Mouse (Mus musculus) lung, adult 2 months (tissue): ENCODE results near the gene Rpap3. TPM values are rescaled to one million over a fixed set of nuclear protein-coding genes. Genes with fewer than 3 reads are reported as not detected.

Source experiments
- DNase-seq: peaks from one replicate; pipeline ENCODE4 v3.0.0; 2022
- H3K4me1 ChIP-seq: fragments of 200-500 bp; 2 replicates; pipeline ENCODE4 v1.6.1; 2011; ENCODE audit warnings: low read length; ENCODE audit not compliant: control insufficient read depth, insufficient read depth
- H3K4me3 ChIP-seq: fragments of 200-500 bp; replicated peaks from 2 replicates; pipeline ENCODE3; 2011; ENCODE audit warnings: low read depth, mild to moderate bottlenecking, control low read depth, low read length; ENCODE audit errors: extremely low read depth
- CTCF ChIP-seq: fragments of 200-500 bp; IDR thresholded peaks from 2 replicates; pipeline ENCODE4 v1.5.1; 2011; ENCODE audit warnings: mild to moderate bottlenecking, low read length, control low read depth; ENCODE audit not compliant: insufficient read depth
- POLR2A ChIP-seq: fragments of 200-500 bp; IDR thresholded peaks from 2 replicates; pipeline ENCODE4 v1.6.1; 2011; ENCODE audit warnings: low read depth, mild to moderate bottlenecking, control low read depth, low read length, borderline replicate concordance; ENCODE audit errors: extremely low read depth
- WGBS: fragments of 180-500 bp; shearing (Covaris S2); methylation state at CpG from one replicate; pipeline ENCODE4 v1.1.7; 2018; 5-methylcytosine and 5-hydroxymethylcytosine counted together
- polyA plus RNA-seq: library from polyadenylated mRNA; depleted of rRNA; stranded (reverse); fragments of >200 nt; gene quantifications from 2 replicates; pipeline ENCODE4 v1.2.3, GENCODE M21; 2012

Rpap3 gene
- polyA plus RNA-seq, 1 experiment, result 5.0 TPM

DNA sequence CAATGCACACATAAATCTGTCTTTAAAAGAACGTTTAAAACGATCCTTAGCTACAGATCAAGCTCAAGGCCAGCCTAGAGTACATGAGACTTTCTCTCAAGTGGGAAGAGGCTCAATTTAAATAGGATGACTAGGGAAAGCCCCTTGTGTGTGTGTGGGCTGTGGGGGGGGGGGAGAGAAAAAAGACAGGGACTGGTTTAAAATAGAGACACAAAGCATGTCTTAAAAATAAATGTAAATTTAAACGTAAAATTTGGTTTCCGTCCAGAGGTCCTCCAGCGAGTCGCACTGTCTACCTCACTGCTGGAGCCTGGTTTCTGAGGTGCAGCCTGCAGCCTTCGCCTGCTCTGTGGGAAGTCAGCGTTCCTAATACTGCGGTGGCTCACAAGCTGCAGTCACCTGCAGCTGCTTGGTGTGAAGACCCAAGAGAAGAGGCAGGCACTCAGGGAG, 34.7 kb upstream of the Rpap3 start:
- DNase-seq, result no peak
- no peak overlapping the region for H3K4me3 ChIP-seq
- no peaks in the 10 kb centered on the region; the same call in 1 of the 2 replicates for H3K4me1 ChIP-seq
- WGBS, result 77% methylated on average over 9 of the region's 9 CpGs
- no peak for TF ChIP-seq POLR2A
- no peak for TF ChIP-seq CTCF

DNA sequence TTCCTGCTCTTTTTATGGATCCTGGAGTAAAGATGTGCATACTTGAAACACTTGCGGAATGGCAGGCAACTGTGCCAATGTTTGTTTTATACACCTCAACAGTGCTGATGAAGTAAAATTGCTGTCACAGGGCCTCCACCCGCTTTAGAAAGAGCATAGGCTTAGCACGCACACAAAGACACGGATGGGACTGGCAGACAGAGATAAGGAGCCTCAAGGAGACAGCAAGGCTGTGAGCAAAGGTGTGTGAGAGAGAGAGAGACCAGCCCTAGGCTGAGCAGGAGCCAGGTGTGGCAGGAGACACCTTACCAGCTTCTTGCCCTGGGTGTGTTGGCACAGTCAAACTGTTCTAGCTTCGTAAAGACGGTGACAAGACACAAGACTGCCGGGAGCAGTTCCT, 33.3 kb upstream of the Rpap3 start:
- no peak overlapping the region for H3K4me3 ChIP-seq
- no peak for DNase-seq
- TF ChIP-seq CTCF (no peak), POLR2A (no peak)
- no peaks in the 10 kb centered on the region for H3K4me1 ChIP-seq
- 72% methylated on average over 7 of the region's 7 CpGs for WGBS

DNA sequence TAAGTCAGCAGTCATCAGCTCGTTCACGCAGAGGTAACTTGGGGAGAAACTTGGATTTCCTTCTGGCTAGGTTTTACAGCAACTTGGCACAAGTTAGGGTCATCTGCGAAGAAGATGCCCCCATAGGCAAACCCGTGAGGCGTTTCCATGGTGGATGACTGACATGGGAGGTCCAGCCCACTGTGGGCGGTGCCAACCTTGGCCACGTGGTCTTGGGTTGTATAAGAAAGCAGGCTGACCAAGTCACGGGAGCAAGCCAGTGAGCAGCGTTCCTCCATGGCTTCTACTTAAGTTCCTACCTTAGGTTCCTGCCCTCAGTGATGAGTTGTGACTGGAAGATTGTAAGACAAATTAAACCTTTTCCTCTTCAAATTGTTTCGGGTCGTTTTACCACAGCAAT, 26.4 kb upstream of the Rpap3 start:
- Histone ChIP-seq H3K4me1 (no peaks in the 10 kb centered on the region), H3K4me3 (no peak overlapping the region)
- WGBS, result 87% methylated on average over 11 of the region's 11 CpGs
- TF ChIP-seq CTCF, result no peak
- TF ChIP-seq POLR2A, result no peak
- DNase-seq, result no peak

DNA sequence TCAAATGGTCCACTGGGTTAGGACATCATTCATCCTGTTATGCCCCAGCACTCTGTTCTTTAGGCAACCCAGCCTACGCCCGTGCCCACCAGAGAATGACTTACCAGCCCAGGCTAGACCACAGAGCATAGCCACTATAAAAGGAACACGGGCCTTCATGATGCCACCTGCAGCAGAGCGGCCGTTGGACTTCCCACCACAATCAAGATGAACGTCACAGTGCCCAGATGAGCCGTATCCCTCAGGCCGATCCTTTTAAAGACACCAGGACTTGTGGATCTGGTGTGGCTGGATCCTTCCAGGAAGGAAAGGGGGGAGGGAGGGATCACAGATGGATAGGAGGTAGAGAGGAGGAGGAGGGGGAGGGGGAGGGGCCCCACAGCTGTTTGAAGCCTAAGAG, 25.5 kb upstream of the Rpap3 start, which contains the start of gene Endou:
Gene Endou (minus strand): TSS at position 229 of the 400 bp plus-strand sequence.
- no peak for TF ChIP-seq POLR2A
- WGBS, result 79% methylated on average over 8 of the region's 8 CpGs
- no peaks in the 10 kb centered on the region for H3K4me1 ChIP-seq
- no peak for DNase-seq
- no peak within 1 kb of the TSS for H3K4me3 ChIP-seq

DNA sequence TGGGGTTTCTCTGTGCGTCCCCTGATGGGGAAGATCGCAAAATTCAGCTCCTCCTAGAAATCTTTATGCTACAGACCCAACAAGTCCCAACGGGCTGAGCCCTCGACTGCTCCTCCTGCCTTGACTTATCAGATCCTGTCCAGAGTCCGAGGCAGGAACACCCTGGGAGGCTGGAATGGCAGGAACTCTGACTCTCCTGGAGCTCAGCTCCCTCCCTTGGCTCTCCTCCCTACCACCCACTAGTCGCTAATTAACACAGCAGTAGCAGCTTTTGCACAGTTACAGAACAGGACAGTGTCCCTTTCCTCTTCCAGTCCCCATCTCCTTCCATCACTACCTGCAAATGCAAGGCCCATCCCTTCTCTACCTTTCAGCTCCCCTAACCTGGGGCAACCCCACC, 24.7 kb upstream of the Rpap3 start:
- 50% methylated on average over 6 of the region's 6 CpGs for WGBS
- no peaks in the 10 kb centered on the region for H3K4me1 ChIP-seq
- DNase-seq, result no peak
- no peak for TF ChIP-seq POLR2A
- no peak for TF ChIP-seq CTCF
- no peak overlapping the region for H3K4me3 ChIP-seq

DNA sequence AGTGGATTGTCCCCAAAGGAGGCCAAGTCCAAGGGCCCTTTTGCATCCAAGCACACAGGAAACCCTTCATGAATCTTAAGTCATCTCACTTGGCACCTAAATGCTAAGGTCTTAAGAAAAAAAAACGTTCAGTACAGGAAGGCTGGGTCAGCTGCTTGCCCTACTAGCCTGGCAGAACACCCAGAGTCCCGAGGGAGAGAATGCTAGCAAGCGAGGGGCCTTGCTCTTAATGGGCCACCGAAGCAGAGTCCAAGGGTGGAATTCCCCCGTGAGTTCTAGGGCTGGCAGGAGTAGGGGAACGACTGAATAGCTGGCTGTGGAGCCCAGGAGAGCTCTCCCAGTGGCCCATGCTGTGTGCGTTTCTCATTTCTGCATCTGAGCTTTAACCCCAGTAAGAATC, 23.2 kb upstream of the Rpap3 start:
- WGBS, result 48% methylated on average over 7 of the region's 7 CpGs
- TF ChIP-seq POLR2A, result no peak
- Histone ChIP-seq H3K4me3 (no peak overlapping the region), H3K4me1 (no peaks in the 10 kb centered on the region)
- DNase-seq, result no peak

DNA sequence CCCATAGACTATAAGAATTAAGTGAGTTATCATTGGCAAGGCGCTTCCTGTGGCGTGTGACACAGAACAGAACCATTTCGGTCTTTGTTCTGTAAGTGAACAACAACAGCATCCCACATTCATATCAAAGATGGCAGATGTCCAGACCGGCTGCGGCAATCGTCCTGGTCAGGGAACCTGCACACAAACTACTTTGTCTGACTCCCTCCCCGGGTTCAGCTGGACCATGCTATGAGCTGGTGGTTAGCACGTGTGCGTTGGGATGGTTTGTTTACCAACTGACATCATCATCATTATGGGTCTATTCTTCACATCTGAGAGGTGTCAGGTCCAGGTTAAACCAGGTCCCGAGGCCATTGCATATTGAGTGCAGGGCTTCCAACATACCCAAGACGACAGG, 22.8 kb upstream of the Rpap3 start:
- TF ChIP-seq POLR2A (no peak), CTCF (no peak)
- no peaks in the 10 kb centered on the region for H3K4me1 ChIP-seq
- DNase-seq, result no peak
- H3K4me3 ChIP-seq, result no peak overlapping the region
- WGBS, result 71% methylated on average over 11 of the region's 11 CpGs

DNA sequence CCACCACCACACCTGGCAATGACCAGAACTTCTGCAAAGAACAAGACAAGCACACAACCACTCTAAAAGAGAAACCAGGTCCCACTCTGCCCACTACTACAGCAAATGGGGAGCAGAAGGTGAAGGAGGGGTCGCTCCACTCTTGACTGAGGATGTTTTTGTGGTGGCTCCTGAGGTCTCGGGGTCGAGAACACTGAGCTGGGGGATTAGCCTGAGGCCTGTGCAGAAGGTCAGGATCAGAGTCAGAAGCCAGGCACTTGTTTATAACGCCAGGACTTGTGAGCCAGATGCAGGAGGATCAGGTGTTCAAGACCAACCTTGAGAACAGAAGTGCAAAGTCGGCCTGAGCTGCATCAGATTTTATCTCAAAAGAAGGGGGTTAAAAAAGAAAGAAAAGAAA, 21.9 kb upstream of the Rpap3 start:
- TF ChIP-seq CTCF, result no peak
- TF ChIP-seq POLR2A, result no peak
- 71% methylated on average over 5 of the region's 5 CpGs for WGBS
- DNase-seq, result no peak
- no peak overlapping the region for H3K4me3 ChIP-seq
- H3K4me1 ChIP-seq, result no peaks in the 10 kb centered on the region

DNA sequence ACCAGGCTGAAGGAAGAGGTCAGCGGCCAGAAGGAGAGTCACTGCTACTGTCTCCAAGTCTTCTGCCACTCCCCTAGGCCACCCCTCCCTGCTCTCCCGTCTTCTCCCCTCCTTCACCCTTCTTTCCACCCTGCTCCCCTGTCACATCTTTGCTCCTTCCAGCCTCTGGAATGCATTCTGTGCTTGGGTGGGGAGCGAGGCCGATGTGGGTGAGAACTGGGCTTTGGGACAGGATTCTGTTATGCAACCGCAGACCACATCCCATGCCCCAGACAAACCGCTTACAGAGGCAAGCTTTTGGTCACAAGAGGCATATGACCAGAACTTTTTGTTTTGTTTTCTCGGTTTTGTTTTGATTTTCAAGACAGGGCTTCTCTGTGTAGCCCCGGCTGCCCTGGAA, 21.4 kb upstream of the Rpap3 start:
- H3K4me3 ChIP-seq, result no peak overlapping the region
- 55% methylated on average over 8 of the region's 8 CpGs for WGBS
- TF ChIP-seq POLR2A (no peak), CTCF (no peak)
- DNase-seq, result no peak
- H3K4me1 ChIP-seq, result no peaks in the 10 kb centered on the region

DNA sequence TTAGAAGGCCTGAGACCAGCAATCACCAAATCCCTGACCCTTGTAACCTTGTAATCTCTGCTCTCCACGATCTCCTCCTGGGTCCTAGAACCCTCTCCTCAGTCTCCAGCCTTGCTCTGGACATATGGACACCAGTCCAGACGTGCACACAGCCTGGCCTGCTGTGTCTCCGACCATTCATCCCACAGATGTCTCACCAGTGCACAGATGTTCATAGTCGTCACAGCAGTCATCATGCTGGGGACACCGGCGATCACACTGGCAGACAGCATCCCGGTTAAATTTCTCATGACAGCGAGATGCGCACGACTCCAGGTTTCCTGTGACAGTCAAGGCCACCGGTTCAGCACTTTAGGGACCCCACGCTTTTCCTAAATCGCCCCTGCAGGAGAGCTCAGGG, 20.7 kb upstream of the Rpap3 start:
- Histone ChIP-seq H3K4me1 (no peaks in the 10 kb centered on the region), H3K4me3 (no peak overlapping the region)
- 83% methylated on average over 13 of the region's 13 CpGs for WGBS
- DNase-seq, result no peak
- no peak for TF ChIP-seq CTCF
- no peak for TF ChIP-seq POLR2A
